Mouse (Mus musculus) liver, adult 2 months (tissue): ENCODE measurements around the gene Bean1. TPM values are rescaled to one million over a fixed set of nuclear protein-coding genes. Genes with fewer than 3 reads are reported as not detected.

Experiments used
- DNase-seq: peaks from one replicate; pipeline ENCODE4 v3.0.0-alpha.2; 2011; ENCODE audit warnings: low read depth, low spot score; ENCODE audit errors: extremely low read depth
- H3K27ac ChIP-seq: fragments of 200-500 bp; replicated peaks from 2 replicates; pipeline ENCODE4 v1.5.1; 2012; ENCODE audit warnings: low read depth, mild to moderate bottlenecking, control low read depth, inconsistent platforms, low read length; ENCODE audit not compliant: insufficient read depth
- H3K27me3 ChIP-seq: fragments of 200-500 bp; 2 replicates; pipeline ENCODE4 v1.6.1; 2012; ENCODE audit warnings: mild to moderate bottlenecking, moderate library complexity, low read length, inconsistent platforms; ENCODE audit not compliant: control insufficient read depth, insufficient read depth
- H3K36me3 ChIP-seq: fragments of 200-500 bp; 2 replicates; pipeline ENCODE4 v1.6.1; 2012; ENCODE audit warnings: low read length, inconsistent platforms; ENCODE audit not compliant: control insufficient read depth, insufficient read depth
- H3K4me1 ChIP-seq: fragments of 200-500 bp; 2 replicates; pipeline ENCODE4 v1.6.1; 2011; ENCODE audit warnings: low read length; ENCODE audit not compliant: control insufficient read depth, insufficient read depth
- H3K4me3 ChIP-seq: fragments of 200-500 bp; 2 replicates; pipeline ENCODE4 v1.5.1; 2011; ENCODE audit warnings: low read depth, mild to moderate bottlenecking, control low read depth, low read length, moderate library complexity; ENCODE audit not compliant: insufficient read depth
- H3K79me2 ChIP-seq: fragments of 200-500 bp; 2 replicates; pipeline ENCODE4 v1.6.1; 2012; ENCODE audit warnings: inconsistent platforms, mild to moderate bottlenecking, low read length, moderate library complexity; ENCODE audit not compliant: control insufficient read depth, insufficient read depth
- H3K9ac ChIP-seq: fragments of 200-500 bp; 2 replicates; pipeline ENCODE4 v1.6.1; 2012; ENCODE audit warnings: low read depth, mild to moderate bottlenecking, control low read depth, inconsistent platforms, low read length
- CTCF ChIP-seq: fragments of 200-500 bp; IDR thresholded peaks from 2 replicates; pipeline ENCODE4 v1.5.1; 2011; ENCODE audit warnings: low read depth, low read length, control low read depth
- POLR2A ChIP-seq: fragments of 200-500 bp; IDR thresholded peaks from 2 replicates; pipeline ENCODE4 v1.6.1; 2011; ENCODE audit warnings: low read length, control low read depth; ENCODE audit not compliant: insufficient read depth; ENCODE audit errors: extremely low read depth
- WGBS: fragments of 180-500 bp; shearing (Covaris S2); methylation state at CpG from one replicate; pipeline ENCODE4 v1.1.7; 2018; 5-methylcytosine and 5-hydroxymethylcytosine counted together
- polyA plus RNA-seq: library from polyadenylated mRNA; depleted of rRNA; stranded (reverse); fragments of >200 nt; gene quantifications from 2 replicates; pipeline ENCODE4 v1.2.3, GENCODE M21; 2012
- total RNA-seq: library from RNA; depleted of rRNA; stranded (reverse); fragments of >200 nt; gene quantifications from 2 replicates; pipeline ENCODE4 v1.2.3, GENCODE M21; 2014

Gene Bean1
- total and polyA plus RNA-seq, 2 experiments: not detected

GRCm38 (mm10) chr8:104234573-104234972 is 64.3 kb downstream of the Bean1 start:
- H3K36me3 ChIP-seq: peaks cover 42% of the 10 kb centered on the region; the same call in 1 of the 2 replicates
- WGBS: 76% methylated on average over 6 of the region's 6 CpGs
- H3K4me1 ChIP-seq: no peaks in the 10 kb centered on the region
- H3K4me3 ChIP-seq: no peak overlapping the region
- no peak overlapping the region for H3K9ac ChIP-seq
- DNase-seq: no peak
- no peak overlapping the region for H3K27ac ChIP-seq
- TF ChIP-seq POLR2A (no peak), CTCF (no peak)
- H3K79me2 ChIP-seq: no peaks in the 10 kb centered on the region
- H3K27me3 ChIP-seq: no peaks in the 10 kb centered on the region

GRCm38 (mm10) chr8:104239418-104239861 is 69.2 kb downstream of the Bean1 start:
- Histone ChIP-seq H3K4me1 (no peaks in the 10 kb centered on the region), H3K79me2 (no peaks in the 10 kb centered on the region), H3K36me3 (peaks cover 31% of the 10 kb centered on the region; the same call in 1 of the 2 replicates), H3K27ac (no peak overlapping the region), H3K4me3 (no peak overlapping the region), H3K27me3 (no peaks in the 10 kb centered on the region), H3K9ac (no peak overlapping the region)
- 69% methylated on average over 10 of the region's 10 CpGs for WGBS
- DNase-seq: peak; percentile 36
- TF ChIP-seq POLR2A: no peak
- TF ChIP-seq CTCF: no peak

- no peak for DNase-seq
- TF ChIP-seq POLR2A: no peak
- no peak for TF ChIP-seq CTCF
- Histone ChIP-seq H3K79me2 (no peaks in the 10 kb centered on the region), H3K9ac (no peak overlapping the region), H3K27me3 (no peaks in the 10 kb centered on the region), H3K4me3 (no peak overlapping the region), H3K36me3 (peaks cover 22% of the 10 kb centered on the region; the same call in 1 of the 2 replicates), H3K4me1 (no peaks in the 10 kb centered on the region), H3K27ac (no peak overlapping the region)
- 87% methylated on average over 12 of the region's 12 CpGs for WGBS
Observed at GRCm38 (mm10) chr8:104242038-104242644, 71.9 kb downstream of the Bean1 start.

DNA sequence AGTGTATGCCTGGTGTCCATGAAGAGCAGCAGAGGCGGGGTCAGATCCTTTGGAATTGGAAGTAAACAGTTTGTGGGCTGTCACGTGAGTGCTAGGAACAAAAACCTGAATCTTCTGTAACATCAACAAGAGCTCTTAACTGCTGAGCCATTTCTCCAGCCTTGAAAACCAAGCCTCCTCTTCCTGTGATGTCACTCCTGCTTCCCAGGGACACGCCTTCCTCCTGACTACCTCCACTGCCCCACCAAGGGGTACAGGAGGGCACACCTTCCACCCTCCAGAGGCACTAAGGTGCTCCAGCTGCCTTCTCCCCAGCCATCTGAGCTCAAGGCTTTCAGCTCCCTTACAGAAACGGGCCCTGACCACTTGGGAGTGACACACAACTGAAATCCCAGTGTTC is 76.4 kb downstream of the Bean1 start:
- Histone ChIP-seq H3K27ac (no peak overlapping the region), H3K4me1 (peaks cover 2% of the 10 kb centered on the region; the same call in 1 of the 2 replicates), H3K9ac (no peak overlapping the region), H3K36me3 (peaks cover 2% of the 10 kb centered on the region; the same call in 1 of the 2 replicates), H3K27me3 (no peaks in the 10 kb centered on the region), H3K4me3 (no peak overlapping the region), H3K79me2 (no peaks in the 10 kb centered on the region)
- WGBS: 89% methylated on average over 4 of the region's 4 CpGs
- TF ChIP-seq POLR2A (no peak), CTCF (no peak)
- no peak for DNase-seq

- 53% methylated on average over 22 of the region's 22 CpGs for WGBS
- DNase-seq: peak; percentile 29
- Histone ChIP-seq H3K4me1 (peaks cover 2% of the 10 kb centered on the region; the same call in 1 of the 2 replicates), H3K27ac (peak overlapping the region; percentile 87), H3K4me3 (peak overlapping the region; percentile 98), H3K36me3 (peaks cover 2% of the 10 kb centered on the region; the same call in 1 of the 2 replicates), H3K27me3 (no peaks in the 10 kb centered on the region), H3K9ac (peak overlapping the region; percentile 97), H3K79me2 (no peaks in the 10 kb centered on the region)
- TF ChIP-seq CTCF (no peak), POLR2A (no peak)
Observed at GRCm38 (mm10) chr8:104247054-104247907, 77.0 kb downstream of the Bean1 start.

DNA sequence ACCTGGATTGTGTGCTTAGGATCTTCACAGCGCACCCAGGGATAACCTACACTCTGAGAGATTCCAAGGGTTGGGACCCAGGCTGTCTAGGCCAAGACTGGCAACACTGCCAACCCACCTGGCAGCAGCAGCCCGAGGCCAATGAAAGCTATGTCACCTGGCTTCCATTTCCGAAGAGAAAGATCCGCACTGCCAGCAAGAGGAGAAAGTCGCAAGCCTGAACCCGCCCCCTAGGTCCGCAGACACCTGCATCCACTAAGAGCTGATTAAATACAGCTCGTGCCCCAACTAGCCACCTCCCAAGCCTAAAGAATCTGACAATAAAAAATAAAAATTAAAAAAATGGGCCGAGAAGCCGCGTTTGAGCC is 77.7 kb downstream of the Bean1 start:
- Histone ChIP-seq H3K9ac (peak overlapping the region; percentile 97), H3K27me3 (no peaks in the 10 kb centered on the region), H3K4me1 (peaks cover 2% of the 10 kb centered on the region; the same call in 1 of the 2 replicates), H3K36me3 (no peaks in the 10 kb centered on the region), H3K27ac (peak overlapping the region; percentile 87), H3K79me2 (no peaks in the 10 kb centered on the region), H3K4me3 (peak overlapping the region; percentile 98)
- peak; percentile 62 for DNase-seq
- TF ChIP-seq CTCF (no peak), POLR2A (no peak)
- under 1% methylated on average over 11 of the region's 11 CpGs for WGBS
